Mouse (Mus musculus) ES-E14 (cell line): ENCODE measurements around the gene Gnb2.

ENCODE experiments used
- HCFC1 ChIP-seq: IDR thresholded peaks from 2 replicates; pipeline ENCODE4 v1.6.1; 2012; ENCODE audit warnings: low read length, inconsistent platforms, borderline replicate concordance; ENCODE audit not compliant: insufficient read depth
- ZC3H11A ChIP-seq: IDR thresholded peaks from 2 replicates; pipeline ENCODE4 v1.6.1; 2012; ENCODE audit warnings: low read depth, mild to moderate bottlenecking, inconsistent platforms, low read length, borderline replicate concordance
- ZNF384 ChIP-seq: IDR thresholded peaks from 2 replicates; pipeline ENCODE4 v1.6.1; 2012; ENCODE audit warnings: low read depth, low read length, inconsistent platforms

DNA sequence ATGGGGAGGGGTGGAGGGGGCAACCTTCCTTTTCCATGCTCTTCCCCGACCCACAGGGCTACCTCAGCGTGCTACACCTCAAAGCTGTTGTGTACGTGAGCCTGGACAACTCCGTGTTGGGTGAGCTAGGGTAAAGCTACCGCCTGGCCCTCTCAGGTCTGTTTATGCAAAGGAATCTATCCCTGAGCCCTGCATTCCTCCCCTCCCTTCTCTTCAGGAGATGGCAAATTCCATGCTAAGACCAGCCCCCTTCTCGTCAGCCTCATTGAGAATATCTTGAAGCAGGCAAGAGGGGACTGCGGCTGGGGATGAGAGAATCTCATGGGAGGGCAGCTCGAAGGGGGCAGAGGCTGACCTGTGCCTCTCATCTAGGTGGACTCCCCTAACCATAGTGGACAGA, 49.4 kb upstream of the Gnb2 start:
- TF ChIP-seq ZC3H11A (no peak), ZNF384 (no peak), HCFC1 (no peak)
